Mouse (Mus musculus) C2C12 (cell line): Measurements from ENCODE around the gene Tmbim1. TPM values are rescaled to one million over a fixed set of nuclear protein-coding genes. Genes with fewer than 3 reads are reported as not detected.

Experiments used
- H3K27me3 ChIP-seq: one replicate; pipeline ENCODE4 v1.6.1; 2011; ENCODE audit not compliant: control insufficient read depth, insufficient read depth, insufficient read length
- H3K36me3 ChIP-seq: one replicate; pipeline ENCODE4 v1.6.1; 2011; ENCODE audit not compliant: control insufficient read depth, insufficient read depth
- H3K4me3 ChIP-seq: one replicate; pipeline ENCODE4 v1.5.1; 2011; ENCODE audit warnings: mild to moderate bottlenecking, control low read depth; ENCODE audit not compliant: poor library complexity, insufficient read depth, severe bottlenecking
- H3K79me2 ChIP-seq: one replicate; pipeline ENCODE4 v1.6.1; 2011; ENCODE audit not compliant: control insufficient read depth, insufficient read depth
- H3K79me3 ChIP-seq: one replicate; pipeline ENCODE4 v1.6.1; 2011; ENCODE audit warnings: low read depth, control low read depth
- H3ac ChIP-seq: one replicate; pipeline ENCODE3; 2011; ENCODE audit warnings: low read depth; ENCODE audit not compliant: control insufficient read depth, insufficient read length
- CEBPB ChIP-seq: IDR thresholded peaks from one replicate; pipeline ENCODE4 v1.6.1; 2011; ENCODE audit warnings: low read depth, mild to moderate bottlenecking, control low read depth, moderate library complexity
- CTCF ChIP-seq: IDR thresholded peaks from one replicate; pipeline ENCODE4 v1.5.1; 2011; ENCODE audit not compliant: control insufficient read depth, insufficient read depth, insufficient read length
- FOSL1 ChIP-seq: IDR thresholded peaks from one replicate; pipeline ENCODE4 v1.8.0; 2011; ENCODE audit warnings: mild to moderate bottlenecking, low read length; ENCODE audit not compliant: poor library complexity, insufficient read depth, severe bottlenecking
- MAX ChIP-seq: IDR thresholded peaks from one replicate; pipeline ENCODE4 v1.6.1; 2011; ENCODE audit warnings: mild to moderate bottlenecking, control low read depth
- MYOD1 ChIP-seq: IDR thresholded peaks from one replicate; pipeline ENCODE4 v1.6.1; 2011; ENCODE audit warnings: low read depth; ENCODE audit not compliant: control insufficient read depth, insufficient read length
- MYOG ChIP-seq: IDR thresholded peaks from one replicate; pipeline ENCODE4 v1.6.1; 2011; ENCODE audit not compliant: control insufficient read depth, insufficient read length; ENCODE audit errors: extremely low read depth
- USF1 ChIP-seq: IDR thresholded peaks from one replicate; pipeline ENCODE4 v1.6.1; 2011; ENCODE audit warnings: low read depth, mild to moderate bottlenecking, control low read depth, moderate library complexity
- polyA plus RNA-seq: library from polyadenylated mRNA; unstranded; fragments of >200 nt; fragmentation: generic; extraction: Trizol; gene quantifications from one replicate; pipeline ENCODE4 v1.2.1, GENCODE M21; 2012; ENCODE audit warnings: missing spikeins

The Tmbim1 gene
- polyA plus RNA-seq, 1 experiment: 38.1 TPM

DNA sequence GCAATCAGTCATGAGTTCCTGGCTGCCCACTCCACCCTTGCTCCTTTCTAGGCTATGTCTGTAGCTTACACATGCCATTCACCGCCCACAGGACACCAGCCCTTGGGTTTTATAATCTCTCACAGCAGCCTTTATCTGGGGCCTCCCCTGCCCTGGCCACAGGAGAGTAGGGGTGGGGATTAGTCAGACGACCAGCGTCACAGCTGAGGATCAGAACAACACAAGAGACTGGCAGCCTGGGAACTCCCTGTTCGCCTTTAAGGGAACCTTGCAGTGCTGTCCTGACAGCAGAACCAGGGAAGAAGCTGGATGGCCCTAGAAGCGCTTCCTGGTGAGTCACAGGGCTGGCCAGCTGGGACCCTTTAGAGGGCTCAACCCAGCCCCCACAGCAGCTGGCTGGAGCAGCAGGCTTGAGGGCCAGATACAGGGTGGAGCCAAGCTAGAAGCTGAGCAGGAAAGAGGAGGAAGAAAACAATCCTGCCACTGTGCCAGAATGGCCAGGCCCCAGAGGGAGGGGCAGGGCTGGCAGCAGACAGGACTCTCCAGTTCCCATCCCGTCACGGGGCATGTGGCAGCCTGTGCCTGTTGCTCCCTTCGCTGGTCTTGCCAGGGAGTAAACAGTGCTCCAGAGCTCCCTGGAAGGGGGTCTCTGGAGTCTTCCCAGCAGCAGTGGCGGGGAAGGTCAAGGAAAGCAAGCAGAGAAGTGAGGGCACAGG is 9.8 kb downstream of the Tmbim1 start:
- Histone ChIP-seq H3K36me3 (peaks cover 30% of the 10 kb centered on the region), H3ac (peak overlapping the region; percentile 45), H3K79me2 (peaks cover 69% of the 10 kb centered on the region), H3K27me3 (no peaks in the 10 kb centered on the region), H3K4me3 (no peak overlapping the region), H3K79me3 (peaks cover 35% of the 10 kb centered on the region)
- TF ChIP-seq FOSL1: peak; percentile 36
- TF ChIP-seq USF1: peak; percentile 1
- TF ChIP-seq CEBPB: no peak
- TF ChIP-seq CTCF: no peak
- peak; percentile 37 for TF ChIP-seq MAX
- peak; percentile 73 for TF ChIP-seq MYOD1
- TF ChIP-seq MYOG: no peak

DNA sequence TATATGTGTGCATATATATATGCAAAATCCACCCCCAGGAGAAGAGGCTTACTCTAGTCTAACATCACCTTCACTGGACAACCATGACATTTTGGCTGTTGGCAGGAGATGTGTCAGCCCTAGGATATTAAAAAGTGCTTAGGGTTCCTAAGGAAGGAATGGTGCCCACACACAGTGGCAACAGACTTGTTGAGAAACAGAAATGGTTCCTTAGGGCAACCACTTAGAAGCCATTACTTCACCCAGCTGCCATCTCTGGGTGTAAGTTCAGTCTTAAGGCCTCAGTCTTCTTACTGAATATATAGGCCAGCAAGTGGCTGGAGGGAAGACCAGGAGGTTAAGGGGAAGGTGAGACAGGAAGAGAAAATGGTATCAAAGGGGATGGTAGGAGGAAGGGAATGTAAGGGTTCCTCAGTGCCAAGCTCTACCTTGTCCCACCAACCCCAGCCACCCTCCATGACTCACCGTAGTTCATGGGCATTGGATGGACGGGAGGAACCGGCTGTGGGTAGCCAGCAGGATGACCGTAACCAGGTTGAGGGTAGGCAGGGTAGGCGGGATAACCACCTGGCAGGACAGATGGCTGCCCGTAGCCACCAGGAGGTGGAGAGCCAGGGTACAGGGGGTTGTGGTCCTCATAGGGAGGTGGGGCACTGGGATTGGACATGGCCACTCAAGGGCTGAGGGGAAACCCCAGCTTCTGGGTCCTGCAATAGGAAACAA is 10.5 kb downstream of the Tmbim1 start:
- TF ChIP-seq CEBPB (no peak), CTCF (no peak), MYOD1 (no peak), USF1 (no peak), MAX (no peak), MYOG (no peak), FOSL1 (no peak)
- no peaks in the 10 kb centered on the region for H3K27me3 ChIP-seq
- H3K79me2 ChIP-seq: peaks cover 62% of the 10 kb centered on the region
- peaks cover 35% of the 10 kb centered on the region for H3K36me3 ChIP-seq
- peak overlapping the region; percentile 13 for H3ac ChIP-seq
- peaks cover 28% of the 10 kb centered on the region for H3K79me3 ChIP-seq
- H3K4me3 ChIP-seq: no peak overlapping the region

GRCm38 (mm10) chr1:74294090-74294643 is 11.3 kb downstream of the Tmbim1 start:
- Histone ChIP-seq H3K36me3 (peaks cover 41% of the 10 kb centered on the region), H3K4me3 (no peak overlapping the region), H3ac (no peak overlapping the region), H3K27me3 (no peaks in the 10 kb centered on the region), H3K79me2 (peaks cover 55% of the 10 kb centered on the region), H3K79me3 (peaks cover 22% of the 10 kb centered on the region)
- TF ChIP-seq CEBPB: no peak
- TF ChIP-seq USF1: no peak
- TF ChIP-seq MYOG: no peak
- no peak for TF ChIP-seq MAX
- no peak for TF ChIP-seq CTCF
- TF ChIP-seq MYOD1: no peak
- no peak for TF ChIP-seq FOSL1

DNA sequence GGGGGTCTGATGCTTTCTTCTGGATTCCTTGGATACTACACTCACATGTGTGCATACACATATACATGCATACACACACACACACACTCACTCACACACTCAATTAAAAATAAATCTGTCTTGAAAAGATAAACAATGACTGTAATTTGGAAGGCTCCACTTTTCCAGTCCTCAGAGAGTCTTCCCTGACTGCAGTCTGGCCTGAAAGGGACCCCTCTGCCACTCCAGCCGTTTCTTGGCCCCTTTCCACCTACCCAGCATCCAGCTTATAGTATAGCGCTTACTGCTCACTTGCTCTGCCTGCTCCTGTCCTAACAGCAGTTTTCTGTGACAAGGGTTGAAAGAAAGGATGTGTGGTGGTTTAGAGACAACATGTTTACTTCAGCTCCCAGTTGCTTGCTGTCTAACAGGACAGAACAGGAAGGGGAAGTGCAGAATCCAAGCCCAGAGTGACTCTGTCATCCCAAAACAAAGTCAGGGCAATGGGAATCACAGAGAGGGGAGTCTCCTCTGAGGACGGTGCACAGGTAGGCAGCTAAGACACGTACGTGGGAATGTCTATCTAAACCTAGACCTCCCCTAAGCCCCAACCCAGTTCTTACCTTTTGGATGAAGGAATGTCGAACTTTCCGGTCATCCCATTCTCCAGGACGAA is 12.0 kb downstream of the Tmbim1 start:
- Histone ChIP-seq H3K4me3 (no peak overlapping the region), H3K36me3 (peaks cover 49% of the 10 kb centered on the region), H3ac (no peak overlapping the region), H3K27me3 (no peaks in the 10 kb centered on the region), H3K79me2 (peaks cover 47% of the 10 kb centered on the region), H3K79me3 (peaks cover 17% of the 10 kb centered on the region)
- no peak for TF ChIP-seq MAX
- no peak for TF ChIP-seq CTCF

DNA sequence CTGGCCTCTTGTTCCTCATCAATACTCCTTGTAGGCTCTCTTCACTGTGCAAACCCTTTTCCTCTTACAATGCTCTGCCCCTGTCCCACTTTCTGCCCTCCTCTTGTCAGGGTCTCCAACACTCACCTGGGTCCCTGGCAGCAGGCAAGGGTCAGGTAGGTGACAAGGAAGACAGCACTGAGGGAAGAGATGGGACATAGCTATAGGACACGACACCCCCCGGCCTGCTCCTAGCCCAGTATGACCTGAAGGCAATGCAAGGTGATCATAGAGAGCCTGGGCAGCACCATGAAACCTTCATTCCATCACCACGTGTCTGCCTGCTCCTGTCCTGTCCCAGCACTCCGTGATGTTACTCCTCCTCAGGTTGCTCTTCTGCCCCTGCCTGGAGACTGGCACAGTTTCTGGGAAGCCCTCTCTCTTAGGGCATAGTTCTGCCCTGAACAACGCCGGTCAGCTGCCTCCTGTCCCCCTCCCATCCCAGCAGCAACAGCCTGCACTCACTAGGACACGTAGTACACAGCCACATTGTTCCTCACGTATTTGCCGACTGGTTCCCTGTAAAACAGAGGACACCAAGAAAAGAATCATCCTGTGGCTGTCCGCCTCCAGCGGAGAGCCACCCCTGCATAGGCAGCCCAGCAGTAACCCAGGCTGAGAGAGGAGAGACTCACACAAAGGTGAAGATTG is 12.9 kb downstream of the Tmbim1 start:
- H3K79me3 ChIP-seq: peaks cover 9% of the 10 kb centered on the region
- H3K79me2 ChIP-seq: peaks cover 38% of the 10 kb centered on the region
- H3K36me3 ChIP-seq: peaks cover 57% of the 10 kb centered on the region
- H3K27me3 ChIP-seq: no peaks in the 10 kb centered on the region
- no peak overlapping the region for H3K4me3 ChIP-seq
- no peak overlapping the region for H3ac ChIP-seq
- TF ChIP-seq MAX (no peak), FOSL1 (no peak), USF1 (no peak), CTCF (no peak), MYOD1 (no peak), MYOG (no peak), CEBPB (no peak)
